Mouse (Mus musculus) urinary bladder, adult 18-20 months (tissue): ENCODE data around the gene Kif16b.
"Not testable (repeated sequence)": the region's sequence is repeated elsewhere in the genome, so short reads cannot be mapped to it uniquely, and the experiment has no call there.

Experiments used
- DNase-seq, 2 experiments: peaks; one replicate each; pipeline ENCODE4 v3.0.0; 2022; ENCODE audit warnings: low spot score in 2 of 2, mixed read lengths in 2 of 2

Kif16b gene

GRCm38 (mm10) chr2:142590284-142590724 lies 311.0 kb downstream of the Kif16b start:
- no peak for DNase-seq

- no peak for DNase-seq
Observed at GRCm38 (mm10) chr2:142589403-142590283, 311.7 kb downstream of the Kif16b start.

- DNase-seq: no peak
Observed at GRCm38 (mm10) chr2:142585845-142586244, 315.5 kb downstream of the Kif16b start.

GRCm38 (mm10) chr2:142584851-142585737 lies 316.2 kb downstream of the Kif16b start:
- no peak for DNase-seq

- DNase-seq: no peak
Observed at GRCm38 (mm10) chr2:142580449-142580848, 320.9 kb downstream of the Kif16b start.

- DNase-seq: not testable (repeated sequence)
Observed at GRCm38 (mm10) chr2:142577414-142577813, 323.9 kb downstream of the Kif16b start.

GRCm38 (mm10) chr2:142569771-142570170 lies 331.6 kb downstream of the Kif16b start:
- no peak for DNase-seq
